Mouse (Mus musculus) inflammation-experienced regulatory T-cells, adult 16 weeks (primary cell): ENCODE data around the gene Ttll6. TPM values are rescaled to one million over a fixed set of nuclear protein-coding genes. Genes with fewer than 3 reads are reported as not detected.

Source experiments
- polyA plus RNA-seq: library from polyadenylated mRNA; unstranded; fragments of 100-300 nt; shearing (Covaris generic); gene quantifications from one replicate; pipeline ENCODE4 v1.2.1, GENCODE M21; 2017

Gene Ttll6
- not detected for polyA plus RNA-seq

GRCm38 (mm10) chr11:96133239-96133865 lies at the start of gene Ttll6:
Gene Ttll6, plus strand, starts transcription at chr11:96133786.

DNA sequence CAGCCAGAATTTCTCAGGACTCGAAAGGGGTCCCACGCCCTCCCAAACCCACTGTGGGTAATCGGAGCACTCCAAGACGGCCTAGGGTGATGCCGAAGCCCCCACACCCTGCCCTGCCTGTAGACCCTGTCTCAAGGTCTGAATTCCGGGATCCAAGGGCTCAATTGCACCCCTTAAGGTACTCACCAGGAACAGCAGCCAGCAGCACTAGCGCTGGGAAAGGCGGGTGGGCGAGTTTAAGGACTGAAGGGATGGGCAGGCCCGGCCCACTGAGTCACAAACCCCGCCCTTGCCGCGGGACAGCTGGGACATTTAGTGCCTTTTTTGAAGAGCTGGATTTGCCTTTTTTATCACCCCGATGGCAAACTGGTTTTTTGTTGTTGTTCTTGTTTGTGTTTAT lies 21.8 kb upstream of the Ttll6 start, which contains the start of gene Calcoco2:
Gene Calcoco2, minus strand, starts transcription at position 214 of the 400 bp plus-strand sequence.

DNA sequence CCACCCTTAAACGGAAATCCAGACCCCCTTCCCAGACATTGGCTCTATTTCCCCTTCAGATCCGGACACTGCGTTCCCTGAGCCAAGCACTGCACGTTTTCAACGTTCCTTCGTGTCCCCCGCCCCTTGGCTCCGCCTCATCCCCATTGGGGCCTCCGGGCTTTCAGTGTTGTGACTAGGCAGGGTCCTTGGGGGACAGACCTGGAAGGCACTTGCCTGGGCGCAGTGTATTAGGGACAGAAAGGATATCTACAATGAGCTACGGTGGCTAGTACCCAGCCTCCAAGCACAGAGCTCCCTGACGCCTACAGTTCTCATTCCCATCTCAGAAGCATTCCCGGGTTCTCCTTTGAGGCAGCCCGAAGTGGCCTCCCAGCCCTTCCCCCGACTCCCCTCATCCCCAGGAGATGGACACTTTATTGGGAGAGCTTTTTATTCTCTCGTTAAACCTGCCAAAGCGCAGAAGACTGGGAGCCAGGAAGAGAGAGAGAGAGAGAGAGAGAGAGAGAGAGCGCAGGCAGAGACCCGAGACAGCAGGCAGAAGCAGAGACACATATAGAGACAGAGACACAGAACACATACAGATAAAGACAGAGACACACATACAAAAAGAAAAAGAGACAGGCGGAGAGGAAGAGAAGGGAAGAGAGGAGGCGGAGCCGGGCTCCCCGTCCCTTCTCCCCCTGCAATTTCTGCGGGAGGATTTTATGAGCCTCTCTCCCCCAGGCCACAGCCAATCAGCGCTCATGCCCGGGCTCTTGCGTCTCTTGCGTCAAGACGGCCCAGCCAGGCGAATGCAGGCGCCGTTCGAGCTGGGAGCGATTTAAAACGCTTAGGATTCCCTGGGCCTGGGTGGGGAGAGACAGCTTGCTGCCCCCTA lies 60.2 kb downstream of the Ttll6 start, which contains the start of gene Hoxb13:
Gene Hoxb13, plus strand, starts transcription at position 796 of the 880 bp plus-strand sequence.

Other genes with a start within 250 kb of the Ttll6 start
- gene B4galnt2, start 218.9 kb upstream of the Ttll6 start, polyA plus RNA-seq = not detected
- gene Igf2bp1, start 127.8 kb upstream of the Ttll6 start, polyA plus RNA-seq = not detected
- gene Gip, start 109.2 kb upstream of the Ttll6 start, polyA plus RNA-seq = not detected
- 82.5 TPM for gene Snf8, start 98.9 kb upstream of the Ttll6 start, polyA plus RNA-seq
- gene Ube2z, start 68.4 kb upstream of the Ttll6 start, polyA plus RNA-seq = 10.2 TPM
- gene Atp5g1, start 58.1 kb upstream of the Ttll6 start, polyA plus RNA-seq = 380 TPM
- gene Calcoco2, start 21.8 kb upstream of the Ttll6 start, polyA plus RNA-seq = not detected
- gene Hoxb13, start 60.5 kb downstream of the Ttll6 start, polyA plus RNA-seq = not detected
- not detected for gene Hoxb9, start 137.7 kb downstream of the Ttll6 start, polyA plus RNA-seq
- gene Hoxb8, start 148.1 kb downstream of the Ttll6 start, polyA plus RNA-seq = not detected
- not detected for gene Hoxb7, start 152.8 kb downstream of the Ttll6 start, polyA plus RNA-seq
- gene Hoxb6, start 158.7 kb downstream of the Ttll6 start, polyA plus RNA-seq = not detected
- not detected for gene Hoxb5, start 169.6 kb downstream of the Ttll6 start, polyA plus RNA-seq
- gene Hoxb4, start 184.5 kb downstream of the Ttll6 start, polyA plus RNA-seq = 0.33 TPM
- gene Hoxb3, start 189.5 kb downstream of the Ttll6 start, polyA plus RNA-seq = not detected
- not detected for gene Hoxb2, start 216.7 kb downstream of the Ttll6 start, polyA plus RNA-seq
- not detected for gene Hoxb1, start 232.0 kb downstream of the Ttll6 start, polyA plus RNA-seq